Mouse (Mus musculus) heart, postnatal 0 days (tissue): Measurements from ENCODE around the gene Nedd4.

Source experiments
- CTCF ChIP-seq: IDR thresholded peaks from 2 replicates; pipeline ENCODE4 v1.5.1; 2016; ENCODE audit warnings: antibody characterized with exemption, control low read depth, low read depth
- EP300 ChIP-seq: IDR thresholded peaks from 2 replicates; pipeline ENCODE4 v1.6.1; 2016; ENCODE audit warnings: antibody characterized with exemption, low read depth

- no peak for TF ChIP-seq EP300
- TF ChIP-seq CTCF = no peak
Measured at GRCm38 (mm10) chr9:72660911-72661310, 1.2 kb upstream of the Nedd4 start.
